Mouse (Mus musculus): ENCODE data around the gene Naa16.

- TF ChIP-seq CTCF (IDR thresholded peaks at IDR 0.05; ENCODE audit: borderline replicate concordance, control insufficient read depth, extremely low read depth, insufficient read depth, low read length, poor library complexity): no peak
- TF ChIP-seq POLR2A (IDR thresholded peaks at IDR 0.05; ENCODE audit: control insufficient read depth, extremely low read depth, insufficient read depth, low read length, poor library complexity): no peak
Measured at GRCm38 (mm10) chr14:79289909-79290308, 100.7 kb downstream of the Naa16 start.

All from thymus, adult 2 months (tissue).